Mouse (Mus musculus) stomach, postnatal 0 days (tissue): ENCODE measurements around the gene Mmrn2. TPM values are rescaled to one million over a fixed set of nuclear protein-coding genes. Genes with fewer than 3 reads are reported as not detected.

Source experiments
- ATAC-seq: fragments of 200-750 bp; cut with Nextera tagmentation; 2 replicates; pipeline ENCODE4 v1.8.0; 2017; ENCODE audit not compliant: low FRiP score, low TSS enrichment
- DNase-seq: peaks from one replicate; pipeline ENCODE4 v3.0.0-alpha.2; 2016; ENCODE audit warnings: low spot score
- H3K27ac ChIP-seq: fragments of 300-500 bp; sonication (generic); replicated peaks from 2 replicates; pipeline ENCODE4 v1.5.1; 2014; ENCODE audit warnings: mild to moderate bottlenecking, control low read depth
- H3K27me3 ChIP-seq: fragments of 300-500 bp; sonication (generic); 2 replicates; pipeline ENCODE4 v1.6.1; 2014; ENCODE audit warnings: low read length; ENCODE audit not compliant: control insufficient read depth, insufficient read depth
- H3K36me3 ChIP-seq: fragments of 300-500 bp; sonication (generic); 2 replicates; pipeline ENCODE4 v1.6.1; 2014; ENCODE audit warnings: low read length, mixed read lengths; ENCODE audit not compliant: control insufficient read depth, insufficient read depth
- H3K4me1 ChIP-seq: fragments of 300-500 bp; sonication (generic); replicated peaks from 2 replicates; pipeline ENCODE4 v1.6.1; 2014; ENCODE audit warnings: antibody characterized with exemption; ENCODE audit not compliant: control insufficient read depth, insufficient read depth
- H3K4me2 ChIP-seq: fragments of 300-500 bp; sonication (generic); replicated peaks from 2 replicates; pipeline ENCODE4 v1.6.1; 2014; ENCODE audit warnings: low read depth, mild to moderate bottlenecking, control low read depth, moderate library complexity
- H3K4me3 ChIP-seq: fragments of 300-500 bp; sonication (generic); 2 replicates; pipeline ENCODE4 v1.5.1; 2014; ENCODE audit warnings: low read depth, low read length, control low read depth
- H3K9ac ChIP-seq: fragments of 300-500 bp; sonication (generic); 2 replicates; pipeline ENCODE4 v1.6.1; 2014; ENCODE audit warnings: mild to moderate bottlenecking, low read length, control low read depth, mixed read lengths
- H3K9me3 ChIP-seq: fragments of 300-500 bp; sonication (generic); 2 replicates; pipeline ENCODE4 v1.6.1; 2016; ENCODE audit warnings: low read length; ENCODE audit not compliant: control insufficient read depth
- CTCF ChIP-seq: IDR thresholded peaks from 2 replicates; pipeline ENCODE4 v1.5.1; 2016; ENCODE audit warnings: antibody characterized with exemption, low read depth, mild to moderate bottlenecking, moderate library complexity
- EP300 ChIP-seq: optimal IDR thresholded peaks from 2 replicates; pipeline ENCODE3; 2016; ENCODE audit warnings: antibody characterized with exemption
- WGBS: fragments of 180-500 bp; shearing (Covaris S2); extraction: QIAGEN DNeasy Blood & Tissue Kit; methylation state at CpG from one replicate; pipeline ENCODE4 v1.1.7; 2014; 5-methylcytosine and 5-hydroxymethylcytosine counted together
- polyA plus RNA-seq: library from polyadenylated mRNA; unstranded; fragments of >200 nt; fragmentation: Nextera tagmentation; extraction: Ambion mirVana; gene quantifications from 2 replicates; pipeline ENCODE4 v1.2.1, GENCODE M21; 2015

The Mmrn2 gene
- polyA plus RNA-seq, 1 experiment from 2014 or later, result 4.1 TPM

GRCm38 (mm10) chr14:34348301-34348700 is 27.0 kb upstream of the Mmrn2 start:
- WGBS, result 74% methylated on average over 7 of the region's 7 CpGs

GRCm38 (mm10) chr14:34349007-34349406 is 26.3 kb upstream of the Mmrn2 start:
- H3K9me3 ChIP-seq, result no peaks in the 10 kb centered on the region
- TF ChIP-seq CTCF, result no peak
- no peak overlapping the region for H3K4me2 ChIP-seq
- H3K4me3 ChIP-seq, result no peak overlapping the region
- DNase-seq (peak; percentile 86), ATAC-seq (peak; percentile 98)
- H3K27me3 ChIP-seq, result no peaks in the 10 kb centered on the region
- peaks cover 3% of the 10 kb centered on the region; the same call in 1 of the 2 replicates for H3K36me3 ChIP-seq
- WGBS, result 55% methylated on average over 8 of the region's 8 CpGs
- H3K27ac ChIP-seq, result no peak overlapping the region
- no peaks in the 10 kb centered on the region; the same call in 1 of the 2 replicates for H3K4me1 ChIP-seq
- no peak overlapping the region for H3K9ac ChIP-seq

More at GRCm38 (mm10) chr14:34348301-34348700, 27.0 kb upstream of the Mmrn2 start:
- Histone ChIP-seq H3K36me3 (peaks cover 6% of the 10 kb centered on the region), H3K9ac (no peak overlapping the region), H3K4me1 (no peaks in the 10 kb centered on the region; the same call in 1 of the 2 replicates), H3K4me3 (no peak overlapping the region), H3K27ac (no peak overlapping the region), H3K9me3 (no peaks in the 10 kb centered on the region), H3K4me2 (no peak overlapping the region), H3K27me3 (no peaks in the 10 kb centered on the region)
- TF ChIP-seq CTCF (no peak), EP300 (no peak)
- DNase-seq (no peak), ATAC-seq (no peak)

GRCm38 (mm10) chr14:34351660-34352059 is 23.6 kb upstream of the Mmrn2 start:
- no peaks in the 10 kb centered on the region; the same call in 1 of the 2 replicates for H3K4me1 ChIP-seq
- no peak overlapping the region for H3K27ac ChIP-seq
- H3K9me3 ChIP-seq, result no peaks in the 10 kb centered on the region
- ATAC-seq (no peak), DNase-seq (no peak)
- H3K27me3 ChIP-seq, result no peaks in the 10 kb centered on the region
- H3K9ac ChIP-seq, result no peak overlapping the region
- no peaks in the 10 kb centered on the region for H3K36me3 ChIP-seq
- H3K4me3 ChIP-seq, result no peak overlapping the region
- TF ChIP-seq CTCF (no peak), EP300 (no peak)
- no peak overlapping the region for H3K4me2 ChIP-seq
- 53% methylated on average over 3 of the region's 3 CpGs for WGBS

- no peak overlapping the region for H3K27ac ChIP-seq
- no peak for DNase-seq
- no peaks in the 10 kb centered on the region for H3K36me3 ChIP-seq
- TF ChIP-seq EP300 (no peak), CTCF (no peak)
- no peaks in the 10 kb centered on the region for H3K27me3 ChIP-seq
- H3K4me1 ChIP-seq, result peaks cover under 1% of the 10 kb centered on the region; the same call in 1 of the 2 replicates
- no peaks in the 10 kb centered on the region for H3K9me3 ChIP-seq
- 56% methylated on average over 6 of the region's 6 CpGs for WGBS
- H3K4me2 ChIP-seq, result no peak overlapping the region
- no peak overlapping the region for H3K9ac ChIP-seq
- no peak overlapping the region for H3K4me3 ChIP-seq
- ATAC-seq, result no peak
Observed at GRCm38 (mm10) chr14:34352523-34352922, 22.7 kb upstream of the Mmrn2 start.

GRCm38 (mm10) chr14:34353326-34353725 is 21.9 kb upstream of the Mmrn2 start:
- TF ChIP-seq CTCF (no peak), EP300 (no peak)
- Histone ChIP-seq H3K27ac (no peak overlapping the region; the same call in 1 of the 2 replicates), H3K4me2 (peak overlapping the region; percentile 20; the same call in 1 of the 2 replicates), H3K4me1 (peaks cover 3% of the 10 kb centered on the region; the same call in 1 of the 2 replicates), H3K36me3 (no peaks in the 10 kb centered on the region), H3K9me3 (no peaks in the 10 kb centered on the region), H3K4me3 (no peak overlapping the region), H3K9ac (no peak overlapping the region), H3K27me3 (no peaks in the 10 kb centered on the region)
- 83% methylated on average over 3 of the region's 3 CpGs for WGBS
- DNase-seq (no peak), ATAC-seq (no peak)

GRCm38 (mm10) chr14:34354456-34354855 is 20.8 kb upstream of the Mmrn2 start:
- DNase-seq (no peak), ATAC-seq (no peak)

More at GRCm38 (mm10) chr14:34354456-34354855, 20.8 kb upstream of the Mmrn2 start:
- H3K4me1 ChIP-seq, result peaks cover 3% of the 10 kb centered on the region; the same call in 1 of the 2 replicates
- no peaks in the 10 kb centered on the region for H3K27me3 ChIP-seq
- no peak overlapping the region for H3K4me3 ChIP-seq
- no peak overlapping the region for H3K27ac ChIP-seq
- no peak overlapping the region for H3K4me2 ChIP-seq
- TF ChIP-seq CTCF (no peak), EP300 (no peak)
- no peak overlapping the region for H3K9ac ChIP-seq
- no peaks in the 10 kb centered on the region for H3K36me3 ChIP-seq
- no peaks in the 10 kb centered on the region for H3K9me3 ChIP-seq
- WGBS, result 71% methylated on average over 4 of the region's 4 CpGs
